Mouse (Mus musculus) spleen, adult 2 months (tissue): ENCODE measurements around the gene Grin2b.

Experiments
- CTCF ChIP-seq: fragments of 200-500 bp; IDR thresholded peaks from 2 replicates; pipeline ENCODE4 v1.5.1; 2011; ENCODE audit warnings: mild to moderate bottlenecking, inconsistent platforms; ENCODE audit not compliant: insufficient read depth, insufficient read length, insufficient replicate concordance; ENCODE audit errors: extremely low read depth
- POLR2A ChIP-seq: fragments of 200-500 bp; IDR thresholded peaks from 2 replicates; pipeline ENCODE4 v1.6.1; 2011; ENCODE audit warnings: low read depth, low read length, inconsistent platforms

DNA sequence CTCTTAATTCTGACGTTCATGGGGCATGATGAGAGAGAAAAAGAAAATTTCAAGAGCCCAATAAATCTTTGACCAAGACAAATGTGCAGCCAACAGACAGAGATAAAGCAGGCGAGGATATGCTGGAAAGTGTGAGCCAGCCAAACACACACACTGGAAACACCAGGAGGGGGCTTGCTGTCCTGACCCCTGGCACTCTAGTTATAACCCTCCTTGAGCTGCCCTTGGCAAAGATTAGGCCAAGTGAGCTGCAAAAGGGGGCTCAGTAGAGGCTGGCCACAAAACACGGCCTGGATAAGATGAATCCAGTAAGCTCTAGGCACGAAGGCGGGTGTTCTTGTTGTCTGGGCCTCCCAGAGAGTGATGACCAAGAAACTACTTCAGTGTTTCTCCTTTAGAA lies 128.8 kb downstream of the Grin2b start:
- no peak for TF ChIP-seq POLR2A
- no peak for TF ChIP-seq CTCF
